Mouse (Mus musculus): ENCODE data around the gene Ociad2. TPM values are rescaled to one million over a fixed set of nuclear protein-coding genes. Genes with fewer than 3 reads are reported as not detected.

The Ociad2 gene
- polyA plus RNA-seq, 1 experiment: 53.7 TPM

- Histone ChIP-seq H3K4me1 (ENCODE audit: control insufficient read depth, insufficient read depth, low read length) (0 out of 2 replicates have a peak, but pooled peaks cover 1% of the 10 kb centered on the region), H3K27ac (ENCODE audit: insufficient read depth, low read length) (no peak overlapping the region), H3K4me3 (ENCODE audit: insufficient read depth, low read length) (no peak overlapping the region)
- TF ChIP-seq CTCF (IDR thresholded peaks at IDR 0.05; ENCODE audit: extremely low read depth, insufficient read depth, low read length) (no peak), POLR2A (IDR thresholded peaks at IDR 0.05; ENCODE audit: extremely low read depth, insufficient read depth, low read length) (no peak)
These were observed 32.4 kb upstream of the Ociad2 start for GRCm38 (mm10) chr5:73373184-73373583.

GRCm38 (mm10) chr5:73372601-73373000 is 31.8 kb upstream of the Ociad2 start:
- Histone ChIP-seq H3K27ac (ENCODE audit: insufficient read depth, low read length) (no peak overlapping the region), H3K4me3 (ENCODE audit: insufficient read depth, low read length) (no peak overlapping the region)
- TF ChIP-seq POLR2A (IDR thresholded peaks at IDR 0.05; ENCODE audit: extremely low read depth, insufficient read depth, low read length) (no peak), CTCF (IDR thresholded peaks at IDR 0.05; ENCODE audit: extremely low read depth, insufficient read depth, low read length) (no peak)

GRCm38 (mm10) chr5:73369731-73370130 is 28.9 kb upstream of the Ociad2 start:
- Histone ChIP-seq H3K27ac (ENCODE audit: insufficient read depth, low read length) (peak overlapping the region; percentile 9; the same call in 1 of the 2 replicates), H3K4me1 (ENCODE audit: control insufficient read depth, insufficient read depth, low read length) (0 out of 2 replicates have a peak, but pooled peaks cover 1% of the 10 kb centered on the region), H3K4me3 (ENCODE audit: insufficient read depth, low read length) (no peak overlapping the region)
- no peak for TF ChIP-seq POLR2A (IDR thresholded peaks at IDR 0.05; ENCODE audit: extremely low read depth, insufficient read depth, low read length)
- TF ChIP-seq CTCF (IDR thresholded peaks at IDR 0.05; ENCODE audit: extremely low read depth, insufficient read depth, low read length): no peak

More at GRCm38 (mm10) chr5:73372601-73373000, 31.8 kb upstream of the Ociad2 start:
- H3K4me1 ChIP-seq (ENCODE audit: control insufficient read depth, insufficient read depth, low read length): 0 out of 2 replicates have a peak, but pooled peaks cover 1% of the 10 kb centered on the region

GRCm38 (mm10) chr5:73368845-73369447 is 28.1 kb upstream of the Ociad2 start:
- TF ChIP-seq CTCF (IDR thresholded peaks at IDR 0.05; ENCODE audit: extremely low read depth, insufficient read depth, low read length) (no peak), POLR2A (IDR thresholded peaks at IDR 0.05; ENCODE audit: extremely low read depth, insufficient read depth, low read length) (no peak)
- Histone ChIP-seq H3K4me3 (ENCODE audit: insufficient read depth, low read length) (no peak overlapping the region), H3K4me1 (ENCODE audit: control insufficient read depth, insufficient read depth, low read length) (0 out of 2 replicates have a peak, but pooled peaks cover 1% of the 10 kb centered on the region), H3K27ac (ENCODE audit: insufficient read depth, low read length) (no peak overlapping the region)

- TF ChIP-seq CTCF (IDR thresholded peaks at IDR 0.05; ENCODE audit: extremely low read depth, insufficient read depth, low read length): no peak
- no peak for TF ChIP-seq POLR2A (IDR thresholded peaks at IDR 0.05; ENCODE audit: extremely low read depth, insufficient read depth, low read length)
- Histone ChIP-seq H3K4me1 (ENCODE audit: control insufficient read depth, insufficient read depth, low read length) (0 out of 2 replicates have a peak, but pooled peaks cover 2% of the 10 kb centered on the region), H3K27ac (ENCODE audit: insufficient read depth, low read length) (no peak overlapping the region), H3K4me3 (ENCODE audit: insufficient read depth, low read length) (no peak overlapping the region)
These were observed 27.1 kb upstream of the Ociad2 start for GRCm38 (mm10) chr5:73367906-73368305.

GRCm38 (mm10) chr5:73364107-73364864 is 23.5 kb upstream of the Ociad2 start:
- Histone ChIP-seq H3K27ac (ENCODE audit: insufficient read depth, low read length) (no peak overlapping the region), H3K4me3 (ENCODE audit: insufficient read depth, low read length) (no peak overlapping the region), H3K4me1 (ENCODE audit: control insufficient read depth, insufficient read depth, low read length) (peaks cover 8% of the 10 kb centered on the region)
- no peak for TF ChIP-seq POLR2A (IDR thresholded peaks at IDR 0.05; ENCODE audit: extremely low read depth, insufficient read depth, low read length)
- no peak for TF ChIP-seq CTCF (IDR thresholded peaks at IDR 0.05; ENCODE audit: extremely low read depth, insufficient read depth, low read length)

GRCm38 (mm10) chr5:73362791-73363190 is 22.0 kb upstream of the Ociad2 start:
- TF ChIP-seq POLR2A (IDR thresholded peaks at IDR 0.05; ENCODE audit: extremely low read depth, insufficient read depth, low read length) (no peak), CTCF (IDR thresholded peaks at IDR 0.05; ENCODE audit: extremely low read depth, insufficient read depth, low read length) (no peak)
- no peak overlapping the region for H3K4me3 ChIP-seq (ENCODE audit: insufficient read depth, low read length)
- H3K4me1 ChIP-seq (ENCODE audit: control insufficient read depth, insufficient read depth, low read length): peaks cover 8% of the 10 kb centered on the region
- H3K27ac ChIP-seq (ENCODE audit: insufficient read depth, low read length): 0 out of 2 replicates have a peak overlapping the region, but pooled peaks have one; percentile 28

- Histone ChIP-seq H3K4me3 (ENCODE audit: insufficient read depth, low read length) (no peak overlapping the region), H3K4me1 (ENCODE audit: control insufficient read depth, insufficient read depth, low read length) (peaks cover 8% of the 10 kb centered on the region), H3K27ac (ENCODE audit: insufficient read depth, low read length) (peak overlapping the region; percentile 28; the same call in 1 of the 2 replicates)
- no peak for TF ChIP-seq POLR2A (IDR thresholded peaks at IDR 0.05; ENCODE audit: extremely low read depth, insufficient read depth, low read length)
- no peak for TF ChIP-seq CTCF (IDR thresholded peaks at IDR 0.05; ENCODE audit: extremely low read depth, insufficient read depth, low read length)
These were observed 21.5 kb upstream of the Ociad2 start for GRCm38 (mm10) chr5:73362338-73362737.

- no peak for TF ChIP-seq POLR2A (IDR thresholded peaks at IDR 0.05; ENCODE audit: extremely low read depth, insufficient read depth, low read length)
- no peak for TF ChIP-seq CTCF (IDR thresholded peaks at IDR 0.05; ENCODE audit: extremely low read depth, insufficient read depth, low read length)
- Histone ChIP-seq H3K27ac (ENCODE audit: insufficient read depth, low read length) (no peak overlapping the region), H3K4me3 (ENCODE audit: insufficient read depth, low read length) (no peak overlapping the region), H3K4me1 (ENCODE audit: control insufficient read depth, insufficient read depth, low read length) (peaks cover 8% of the 10 kb centered on the region)
These were observed 19.4 kb upstream of the Ociad2 start for GRCm38 (mm10) chr5:73360240-73360639.

All from cortical plate, adult 2 months (tissue).